Mouse (Mus musculus): ENCODE data around the gene Cd300a.

GRCm38 (mm10) chr11:114847008-114847407 lies 42.8 kb upstream of the Cd300a start:
- TF ChIP-seq GATA1 (IDR thresholded peaks at IDR 0.05; ENCODE audit: low read length) (no peak), TAL1 (IDR thresholded peaks at IDR 0.05; ENCODE audit: low read length) (no peak)

Data from erythroblast, embryonic 14.5 days (primary cell).